Mouse (Mus musculus): ENCODE measurements around the gene Ppa1. TPM values are rescaled to one million over a fixed set of nuclear protein-coding genes. Genes with fewer than 3 reads are reported as not detected.

Gene Ppa1
- polyA plus RNA-seq, 1 experiment from 2014 or later = 112 TPM

DNA sequence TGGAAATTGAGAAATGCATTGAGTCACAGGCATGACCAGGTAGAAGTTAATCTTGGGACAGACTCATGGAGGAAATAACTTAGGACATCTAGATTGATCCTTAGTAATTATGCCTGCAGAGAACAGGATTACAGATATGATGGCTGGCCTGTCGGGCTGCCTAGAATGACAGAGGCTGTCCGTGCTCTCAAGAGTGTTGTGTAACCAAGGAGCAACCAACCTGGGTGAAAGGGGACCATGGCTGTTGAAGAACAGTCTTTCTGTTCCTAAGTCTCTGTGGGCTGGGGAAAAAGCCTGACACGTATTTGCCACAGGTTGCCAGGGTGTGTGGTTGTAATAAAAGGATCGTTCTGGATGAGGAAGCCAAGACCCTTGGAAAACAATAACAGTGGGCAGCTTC, 8.0 kb upstream of the Ppa1 start:
- in situ Hi-C loops (cut with MboI; ENCODE audit: low pct_unique_long_range_greater_than_20kb) = no loop called here
- ChIA-PET POLR2A (no interaction called here), CTCF (no interaction called here)
- no peaks in the 10 kb centered on the region for H3K27me3 ChIP-seq
- DNase-seq (ENCODE audit: low read depth, low spot score) (no peak), ATAC-seq (no peak)
- no peak for TF ChIP-seq CTCF (IDR thresholded peaks at IDR 0.05)

DNA sequence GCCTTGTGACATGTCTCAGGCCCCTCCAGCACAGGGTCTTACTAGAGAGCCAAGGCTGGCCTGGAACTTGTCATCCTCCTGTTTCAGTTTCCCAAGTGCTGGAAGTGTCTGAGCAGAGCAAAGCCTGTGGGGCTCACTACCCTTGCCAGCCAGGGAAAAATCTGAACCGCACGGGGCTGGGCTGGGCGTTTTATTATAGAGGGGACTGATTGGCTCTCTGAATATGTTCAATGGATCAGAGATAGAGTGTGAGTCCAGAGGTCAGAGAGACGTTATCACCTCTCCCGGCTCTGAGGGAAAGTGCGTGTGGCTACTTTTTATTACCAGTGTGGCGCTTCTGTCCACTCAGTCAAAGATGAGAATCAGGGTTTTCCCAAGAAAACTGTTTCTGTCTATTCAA, 1.8 kb upstream of the Ppa1 start:
- DNase-seq (ENCODE audit: low read depth, low spot score) = no peak
- ATAC-seq = no peak
- ChIA-PET POLR2A (no interaction called here), CTCF (interaction anchor here (1.5 to 2.1 kb wide), 2 partner anchors 12 to 44 kb away, joined by 3 to 4 read pairs; no protein-coding TSS in a partner anchor)
- no peak for TF ChIP-seq CTCF (IDR thresholded peaks at IDR 0.05)
- H3K27me3 ChIP-seq = no peaks in the 10 kb centered on the region
- in situ Hi-C loops (cut with MboI; ENCODE audit: low pct_unique_long_range_greater_than_20kb) = no loop called here

DNA sequence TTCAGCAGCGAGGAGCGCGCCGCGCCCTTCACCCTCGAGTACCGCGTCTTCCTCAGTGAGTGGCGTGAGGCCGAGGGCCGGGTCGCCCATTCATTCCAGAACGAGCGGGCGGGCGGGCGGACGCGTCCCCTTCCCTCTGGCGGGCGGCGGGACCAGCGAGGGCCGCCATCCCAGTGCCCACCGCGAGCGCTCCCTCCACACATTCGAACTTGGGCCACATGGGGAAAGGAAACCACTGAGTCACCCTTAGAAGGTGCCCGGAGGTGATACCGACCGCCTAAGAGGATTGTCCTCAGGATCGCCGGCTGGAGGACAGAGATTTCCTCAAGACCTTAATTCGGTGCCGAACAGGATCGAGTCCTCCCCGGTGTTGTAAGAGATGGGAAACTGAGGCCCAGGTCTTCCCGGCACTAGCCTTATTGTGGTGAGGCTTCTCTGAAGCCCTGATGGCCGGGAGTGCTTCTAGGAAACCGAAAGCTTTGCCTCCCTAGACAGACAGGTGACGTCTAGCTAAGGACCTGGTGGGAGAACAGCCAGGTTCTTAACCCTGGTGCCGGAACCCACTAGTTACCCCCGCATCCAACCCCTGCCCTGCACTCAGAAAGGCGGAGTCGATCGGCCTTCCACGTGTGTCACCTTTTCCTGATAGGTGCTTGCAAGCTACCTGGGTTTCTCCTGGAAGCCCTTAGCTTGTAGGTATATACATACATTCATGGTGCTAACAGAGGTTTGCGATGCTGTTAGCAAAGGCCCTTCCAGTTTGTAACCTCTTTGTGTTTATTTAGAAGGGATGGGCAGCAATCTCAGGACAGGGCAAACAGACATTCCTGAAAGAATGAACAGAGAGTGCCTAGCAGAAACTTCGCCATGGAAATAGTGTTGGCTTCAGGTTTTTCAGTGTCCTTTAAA, 639 bp downstream of the Ppa1 start:
- ATAC-seq (peak; percentile 41), DNase-seq (ENCODE audit: low read depth, low spot score) (no peak)
- POLR2A ChIA-PET = interaction anchor here (2.1 kb wide), 1 partner anchor 22 kb away, joined by 6 read pairs; no protein-coding TSS in a partner anchor
- no peak for TF ChIP-seq CTCF (IDR thresholded peaks at IDR 0.05)
- CTCF ChIA-PET = interaction anchor here (1.2 to 1.3 kb wide), 2 partner anchors 15 to 42 kb away, joined by 4 read pairs; no protein-coding TSS in a partner anchor
- in situ Hi-C loops (cut with MboI; ENCODE audit: low pct_unique_long_range_greater_than_20kb) = no loop called here
- no peaks in the 10 kb centered on the region for H3K27me3 ChIP-seq

DNA sequence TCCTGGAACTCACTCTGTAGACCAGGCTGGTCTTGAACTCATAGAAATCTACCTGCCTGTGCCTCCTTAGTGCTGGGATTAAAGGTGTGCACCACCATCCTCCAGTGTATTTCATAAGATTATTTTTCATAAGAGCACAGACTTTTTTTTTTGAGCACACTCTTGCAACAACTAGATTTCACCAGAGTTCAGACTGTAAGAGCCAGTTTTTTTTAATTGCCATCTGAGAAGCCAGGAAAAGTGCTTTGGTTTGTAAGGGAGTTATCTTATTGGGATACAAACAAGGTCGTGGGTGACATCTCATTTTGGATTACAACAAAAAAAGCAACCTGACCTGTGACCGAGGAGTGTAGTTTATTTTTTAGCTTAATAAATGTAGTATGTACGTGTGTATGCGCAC, 5.8 kb downstream of the Ppa1 start:
- no peaks in the 10 kb centered on the region for H3K27me3 ChIP-seq
- no peak for TF ChIP-seq CTCF (IDR thresholded peaks at IDR 0.05)
- ATAC-seq (no peak), DNase-seq (ENCODE audit: low read depth, low spot score) (no peak)
- in situ Hi-C loops (cut with MboI; ENCODE audit: low pct_unique_long_range_greater_than_20kb) = no loop called here
- POLR2A ChIA-PET = interaction anchor here (0.6 kb wide), 1 partner anchor 9 kb away, joined by 4 read pairs; no protein-coding TSS in a partner anchor
- CTCF ChIA-PET = no interaction called here

DNA sequence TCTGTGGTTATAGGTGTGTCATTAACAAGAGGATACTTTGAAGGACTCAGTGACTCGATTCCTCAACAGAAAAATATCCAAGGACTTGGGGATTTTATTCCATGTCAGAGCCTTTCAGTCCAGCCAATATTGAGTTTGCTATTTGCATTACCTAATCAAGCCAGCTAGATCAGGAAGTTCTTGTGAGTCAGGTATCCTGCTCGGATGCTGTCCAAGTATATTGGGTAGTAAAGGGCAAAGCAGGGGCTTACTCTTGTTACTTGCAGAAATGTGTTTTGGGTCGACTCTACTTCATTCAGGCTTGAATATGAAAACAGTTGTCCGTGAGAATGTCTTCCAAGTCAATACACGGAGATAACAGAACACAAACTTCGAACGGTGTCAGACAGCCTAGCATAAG, 6.3 kb downstream of the Ppa1 start:
- ChIA-PET POLR2A (interaction anchor here (0.6 kb wide), 1 partner anchor 10 kb away, joined by 4 read pairs; no protein-coding TSS in a partner anchor), CTCF (interaction anchor here (3.5 kb wide), 1 partner anchor 48 kb away, joined by 23 read pairs; no protein-coding TSS in a partner anchor)
- TF ChIP-seq CTCF (IDR thresholded peaks at IDR 0.05) = no peak
- in situ Hi-C loops (cut with MboI; ENCODE audit: low pct_unique_long_range_greater_than_20kb) = loop anchor here (5.0 kb wide), 1 partner anchor 47 kb away; no protein-coding TSS in a partner anchor
- ATAC-seq = no peak
- no peak for DNase-seq (ENCODE audit: low read depth, low spot score)
- H3K27me3 ChIP-seq = no peaks in the 10 kb centered on the region

DNA sequence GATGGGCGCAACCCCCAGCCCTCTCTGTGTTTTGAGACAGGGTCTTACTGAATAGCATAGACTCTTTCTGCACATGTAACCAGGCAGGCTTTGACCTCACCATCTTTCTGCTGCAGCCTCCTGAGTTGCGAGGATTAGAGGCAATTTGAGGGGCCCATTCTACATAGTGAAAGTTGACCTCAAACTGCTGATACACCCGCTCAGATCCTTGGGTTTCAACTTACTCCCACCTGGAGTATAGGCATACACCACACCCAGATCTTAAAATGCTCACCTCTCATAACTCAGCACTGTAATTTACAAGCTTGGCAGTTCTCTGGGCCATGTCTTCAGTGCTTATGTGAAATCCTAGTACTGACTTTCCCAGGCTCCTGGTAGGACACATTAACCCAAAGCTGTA, 6.8 kb downstream of the Ppa1 start:
- no peak for TF ChIP-seq CTCF (IDR thresholded peaks at IDR 0.05)
- H3K27me3 ChIP-seq = no peaks in the 10 kb centered on the region
- ATAC-seq (no peak), DNase-seq (ENCODE audit: low read depth, low spot score) (no peak)
- ChIA-PET POLR2A (no interaction called here), CTCF (interaction anchor here (3.5 kb wide), 1 partner anchor 48 kb away, joined by 23 read pairs; no protein-coding TSS in a partner anchor)
- in situ Hi-C loops (cut with MboI; ENCODE audit: low pct_unique_long_range_greater_than_20kb) = loop anchor here (5.0 kb wide), 1 partner anchor 48 kb away; no protein-coding TSS in a partner anchor

DNA sequence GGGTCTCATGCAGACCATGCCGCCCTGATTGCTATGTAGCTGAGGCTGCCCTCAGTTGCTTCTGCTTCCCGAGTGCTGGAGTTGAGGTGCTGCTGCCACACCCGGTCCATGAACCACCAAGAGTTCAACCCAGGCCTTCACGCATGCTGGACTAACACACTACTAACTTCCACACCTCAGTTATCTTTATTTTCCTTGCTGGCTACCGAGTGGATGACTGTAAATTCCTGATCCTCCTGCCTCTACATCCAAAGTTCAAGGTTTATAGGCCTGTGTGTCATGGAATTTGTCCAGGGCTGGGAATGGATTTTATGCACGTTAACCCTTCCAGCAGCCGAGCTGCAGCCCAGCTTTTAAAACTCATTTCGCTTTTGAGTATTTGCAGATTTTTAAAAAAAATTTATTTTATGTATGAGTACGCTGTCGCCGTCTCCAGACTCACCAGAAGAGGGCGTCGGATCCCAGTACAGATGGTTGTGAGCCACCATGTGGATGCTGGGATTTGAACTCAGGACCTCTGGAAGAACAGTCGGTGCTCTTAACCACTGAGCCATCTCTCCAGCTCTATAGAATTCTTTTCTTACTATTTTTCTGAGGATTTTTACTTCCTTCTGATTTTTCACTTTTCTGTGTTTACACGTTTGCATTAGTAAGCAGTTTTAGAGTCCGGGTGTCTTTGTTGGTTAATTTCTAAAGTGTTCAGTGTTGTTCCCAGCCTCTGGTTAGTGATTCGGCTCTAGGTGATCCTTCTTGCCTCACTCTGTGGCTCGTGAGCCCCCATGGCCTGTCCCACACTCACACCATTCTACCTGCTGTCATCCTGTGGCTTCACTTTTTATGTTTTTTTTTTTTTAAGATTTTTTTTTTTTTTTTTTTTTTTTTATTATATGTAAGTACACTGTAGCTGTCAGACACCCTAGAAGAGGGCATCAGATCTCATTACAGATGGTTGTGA, 8.9 kb downstream of the Ppa1 start:
- no peak for DNase-seq (ENCODE audit: low read depth, low spot score)
- POLR2A ChIA-PET = interaction anchor here (0.6 kb wide), 1 partner anchor 44 kb away, joined by 5 read pairs; no protein-coding TSS in a partner anchor

DNA sequence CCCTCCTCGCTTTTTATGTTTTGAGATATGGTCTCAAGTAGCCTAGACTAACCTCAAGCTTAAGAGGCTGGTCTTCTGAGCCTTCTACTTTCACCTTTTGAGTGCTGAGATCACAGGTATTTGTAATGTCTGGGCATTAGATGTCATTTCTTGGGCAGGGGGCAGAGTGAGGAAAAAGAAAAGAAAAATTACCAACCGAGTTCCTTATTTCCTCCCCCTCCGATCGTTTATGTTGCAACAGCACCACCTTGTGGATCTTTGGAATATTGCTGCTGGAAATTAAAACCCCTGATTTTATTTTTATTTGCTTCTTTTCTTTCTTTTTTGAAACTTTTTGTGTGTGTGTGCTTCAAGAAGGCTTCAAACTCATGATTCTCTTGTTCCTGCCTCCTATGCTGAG, 9.6 kb downstream of the Ppa1 start:
- TF ChIP-seq CTCF (IDR thresholded peaks at IDR 0.05) = peak; percentile 74
- ATAC-seq (no peak), DNase-seq (ENCODE audit: low read depth, low spot score) (no peak)
- no peaks in the 10 kb centered on the region for H3K27me3 ChIP-seq
- POLR2A ChIA-PET = interaction anchor here (0.6 kb wide), 1 partner anchor 45 kb away, joined by 5 read pairs; no protein-coding TSS in a partner anchor
- in situ Hi-C loops (cut with MboI; ENCODE audit: low pct_unique_long_range_greater_than_20kb) = loop anchor here (5.0 kb wide), 1 partner anchor 51 kb away; no protein-coding TSS in a partner anchor
- CTCF ChIA-PET = interaction anchor here (0.8 to 3.5 kb wide), 2 partner anchors 48 to 51 kb away, joined by 3 to 23 read pairs; no protein-coding TSS in a partner anchor

More for the DNA sequence above, 8.9 kb downstream of the Ppa1 start:
- peak; percentile 51 for TF ChIP-seq CTCF (IDR thresholded peaks at IDR 0.05)
- CTCF ChIA-PET = interaction anchor here (0.8 to 3.5 kb wide), 5 partner anchors 30 to 54 kb away, joined by 3 to 23 read pairs (median 5); no protein-coding TSS in a partner anchor
- ATAC-seq = no peak
- in situ Hi-C loops (cut with MboI; ENCODE audit: low pct_unique_long_range_greater_than_20kb) = loop anchor here (5.0 kb wide), 1 partner anchor 50 kb away; no protein-coding TSS in a partner anchor
- no peaks in the 10 kb centered on the region for H3K27me3 ChIP-seq

DNA sequence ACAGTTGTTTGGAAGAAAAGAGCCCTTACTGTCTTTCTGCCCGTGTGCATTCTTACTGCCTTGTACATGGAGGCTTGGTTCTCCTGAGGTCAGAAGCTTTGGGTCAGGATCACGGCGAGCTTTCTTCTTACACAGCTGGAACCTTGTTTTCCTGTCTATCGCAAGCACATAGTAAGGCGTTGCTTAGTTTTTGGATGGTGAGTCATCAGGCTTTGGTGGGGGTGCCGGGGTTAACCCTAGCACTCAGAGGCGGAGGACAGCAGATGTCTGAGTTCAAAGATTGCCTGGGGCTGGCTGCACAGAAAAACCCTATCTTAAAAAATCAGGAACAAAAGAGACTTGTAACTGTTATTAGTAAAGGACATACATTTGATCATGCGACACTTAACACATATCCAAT, 13.5 kb downstream of the Ppa1 start:
- ATAC-seq (no peak), DNase-seq (ENCODE audit: low read depth, low spot score) (no peak)
- H3K27me3 ChIP-seq = no peaks in the 10 kb centered on the region
- in situ Hi-C loops (cut with MboI; ENCODE audit: low pct_unique_long_range_greater_than_20kb) = no loop called here
- TF ChIP-seq CTCF (IDR thresholded peaks at IDR 0.05) = no peak
- ChIA-PET POLR2A (interaction anchor here (1.0 kb wide), 1 partner anchor 14 kb away, joined by 3 read pairs; the partner anchor contains the start of gene Ppa1), CTCF (interaction anchor here (0.6 to 2.2 kb wide), 4 partner anchors 38 to 195 kb away, joined by 4 to 9 read pairs (median 5); no protein-coding TSS in a partner anchor)
